Mouse (Mus musculus) Muller cell, postnatal 12 days (primary cell): ENCODE measurements around the gene Plekhg6.

ENCODE experiments used
- DNase-seq: peaks from one replicate; pipeline ENCODE4 v3.0.0-alpha.2; 2015; ENCODE audit errors: inconsistent ontology term

The Plekhg6 gene

GRCm38 (mm10) chr6:125380372-125381360 lies at the start of gene Plekhg6:
Gene Plekhg6, minus strand, starts transcription at chr6:125380793.
- no peak for DNase-seq

- DNase-seq, result no peak
Measured at GRCm38 (mm10) chr6:125429741-125430140, 49.1 kb upstream of the Plekhg6 start.

- peak; percentile 91 for DNase-seq
Measured at GRCm38 (mm10) chr6:125426383-125427360, 46.1 kb upstream of the Plekhg6 start.

GRCm38 (mm10) chr6:125425205-125426090 lies 44.9 kb upstream of the Plekhg6 start:
- no peak for DNase-seq

GRCm38 (mm10) chr6:125424156-125424555 lies 43.6 kb upstream of the Plekhg6 start:
- DNase-seq, result peak; percentile 67

GRCm38 (mm10) chr6:125423507-125423906 lies 42.9 kb upstream of the Plekhg6 start:
- DNase-seq, result peak; percentile 58

GRCm38 (mm10) chr6:125423099-125423498 lies 42.5 kb upstream of the Plekhg6 start:
- DNase-seq, result no peak

GRCm38 (mm10) chr6:125422051-125422822 lies 41.6 kb upstream of the Plekhg6 start:
- DNase-seq, result no peak

GRCm38 (mm10) chr6:125420458-125421063 lies 40.0 kb upstream of the Plekhg6 start:
- no peak for DNase-seq

- peak; percentile 64 for DNase-seq
Measured at GRCm38 (mm10) chr6:125418744-125419143, 38.2 kb upstream of the Plekhg6 start.

GRCm38 (mm10) chr6:125413326-125413725 lies 32.7 kb upstream of the Plekhg6 start:
- peak; percentile 56 for DNase-seq

GRCm38 (mm10) chr6:125411661-125412060 lies 31.1 kb upstream of the Plekhg6 start:
- DNase-seq, result no peak

GRCm38 (mm10) chr6:125410995-125411547 lies 30.5 kb upstream of the Plekhg6 start:
- DNase-seq, result no peak

GRCm38 (mm10) chr6:125410551-125410950 lies 30.0 kb upstream of the Plekhg6 start:
- DNase-seq, result no peak

GRCm38 (mm10) chr6:125407657-125408056 lies 27.1 kb upstream of the Plekhg6 start:
- no peak for DNase-seq

GRCm38 (mm10) chr6:125407224-125407623 lies 26.6 kb upstream of the Plekhg6 start:
- no peak for DNase-seq

- no peak for DNase-seq
Measured at GRCm38 (mm10) chr6:125405461-125406382, 25.1 kb upstream of the Plekhg6 start.

- no peak for DNase-seq
Measured at GRCm38 (mm10) chr6:125389853-125390252, 9.3 kb upstream of the Plekhg6 start.
